Mouse (Mus musculus) gastrocnemius, postnatal 4 days (tissue): ENCODE data around the gene Cemip2. TPM values are rescaled to one million over a fixed set of nuclear protein-coding genes. Genes with fewer than 3 reads are reported as not detected.
"Not testable (repeated sequence)": the region's sequence is repeated elsewhere in the genome, so short reads cannot be mapped to it uniquely, and the experiment has no call there.

Source experiments
- DNase-seq, 2 experiments: peaks; one replicate each; pipeline ENCODE4 v3.0.0; 2021 to 2022; ENCODE audit warnings: low spot score in 2 of 2, mixed read lengths in 2 of 2
- total RNA-seq, 2 experiments: library from RNA; stranded (reverse); gene quantifications; 2 replicates each; pipeline ENCODE4 v1.2.3; 2021

The Cemip2 gene
- total RNA-seq, 2 experiments from 2014 or later: 19.8 to 22.5 TPM

- DNase-seq: no peak
Observed at GRCm38 (mm10) chr19:21862991-21863931, 85.1 kb downstream of the Cemip2 start.

DNA sequence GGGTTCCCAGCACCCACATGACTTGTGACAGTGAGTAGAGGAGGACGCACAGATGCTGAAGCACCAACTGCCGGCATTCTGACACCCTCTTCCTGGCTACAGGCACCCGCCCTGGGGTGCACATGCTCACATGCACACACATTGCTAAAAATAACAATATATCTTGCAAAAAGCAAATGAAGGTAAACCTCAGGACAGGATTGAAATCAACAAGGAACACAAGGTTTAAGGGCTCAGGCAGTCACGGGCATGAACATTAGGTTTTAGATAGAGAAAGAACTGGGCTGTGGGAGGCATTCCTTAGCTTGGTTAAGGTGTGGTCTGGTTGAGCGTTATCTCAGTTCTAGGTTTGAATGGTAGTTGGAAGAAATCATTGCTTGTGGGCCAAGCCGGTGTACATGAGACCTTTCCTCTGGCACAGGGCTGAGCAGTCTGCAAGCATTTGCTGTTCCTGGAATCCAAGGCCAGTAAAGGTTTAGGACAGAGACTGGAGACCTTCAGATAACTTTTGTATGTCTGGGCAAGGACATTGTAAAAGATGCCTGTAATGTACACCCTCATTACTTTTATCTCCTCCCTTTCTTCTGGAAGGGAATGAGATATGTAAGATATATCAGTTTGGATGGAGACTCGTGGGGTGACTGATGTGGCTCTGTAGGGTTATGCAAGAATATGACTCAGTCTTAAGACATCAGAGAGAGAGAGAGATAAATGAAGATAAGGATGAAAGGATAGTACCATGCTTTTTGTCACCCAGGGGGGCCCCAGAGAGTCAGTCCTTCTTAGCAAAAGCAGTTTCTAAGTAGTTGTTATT is 87.3 kb downstream of the Cemip2 start:
- no peak for DNase-seq

GRCm38 (mm10) chr19:21866094-21866493 is 88.0 kb downstream of the Cemip2 start:
- DNase-seq: no peak

- DNase-seq: not testable (repeated sequence)
Observed at GRCm38 (mm10) chr19:21866756-21867155, 88.6 kb downstream of the Cemip2 start.

DNA sequence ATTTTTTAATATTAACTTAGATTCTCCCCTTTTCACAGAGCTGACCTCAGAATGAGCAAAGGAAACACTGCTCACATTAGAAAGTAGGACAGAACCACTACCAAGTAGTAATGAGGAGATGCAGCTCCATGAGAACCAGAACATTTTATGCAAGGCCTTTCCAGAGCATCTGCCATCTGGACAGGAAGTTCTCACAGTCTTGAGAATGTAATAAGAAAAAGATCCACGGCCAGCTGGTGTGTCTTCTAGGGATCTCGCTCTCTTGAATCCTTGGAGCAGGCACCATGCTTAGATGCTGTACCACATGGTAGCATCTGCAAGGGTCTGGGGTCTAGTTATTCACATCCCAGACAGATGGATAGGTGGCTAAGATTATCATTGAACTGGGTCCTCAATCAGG is 90.3 kb downstream of the Cemip2 start:
- DNase-seq: no peak

DNA sequence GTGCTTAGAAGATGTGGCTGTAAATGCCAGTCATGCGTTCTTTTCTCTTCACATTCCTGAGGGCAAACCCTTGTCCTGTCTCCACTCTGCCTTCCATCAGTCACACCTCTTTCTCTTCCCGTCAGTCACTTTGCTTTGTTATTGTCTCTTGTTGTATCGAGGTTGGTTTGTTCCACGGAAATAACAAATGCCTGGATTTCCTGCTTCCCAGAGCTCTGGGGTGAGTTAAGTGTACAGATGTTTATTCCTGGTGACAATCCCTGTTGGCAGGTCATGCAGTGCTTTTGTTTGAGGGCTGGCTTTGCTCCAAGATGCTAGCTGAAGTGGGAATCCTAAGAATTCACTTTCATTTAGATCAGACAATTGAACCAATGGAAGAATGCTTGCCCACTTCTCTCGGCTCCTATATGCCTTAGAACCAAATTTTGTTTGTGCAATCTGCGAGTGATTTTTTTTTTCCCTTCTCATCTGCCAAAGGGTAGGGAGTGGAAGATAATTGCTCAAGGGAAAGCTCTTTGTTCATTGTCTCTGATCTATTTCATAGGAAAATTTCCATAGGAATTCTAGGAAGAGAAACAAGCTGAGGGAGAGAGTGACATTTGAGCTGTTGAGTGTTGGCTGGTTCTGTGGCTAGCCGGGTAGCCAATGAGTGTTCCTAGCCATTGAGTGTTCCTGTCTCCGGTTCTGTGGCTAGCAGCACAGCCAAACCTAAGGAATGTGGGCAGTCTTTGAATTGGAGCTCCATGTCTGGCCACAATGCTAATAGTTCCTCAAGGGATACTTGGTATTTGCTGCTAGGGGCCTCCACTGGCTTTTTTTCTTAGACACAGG is 104.2 kb downstream of the Cemip2 start:
- DNase-seq: peak in 1 of 2 experiments; percentile 58

- DNase-seq: no peak
Observed at GRCm38 (mm10) chr19:21883053-21883452, 104.9 kb downstream of the Cemip2 start.

DNA sequence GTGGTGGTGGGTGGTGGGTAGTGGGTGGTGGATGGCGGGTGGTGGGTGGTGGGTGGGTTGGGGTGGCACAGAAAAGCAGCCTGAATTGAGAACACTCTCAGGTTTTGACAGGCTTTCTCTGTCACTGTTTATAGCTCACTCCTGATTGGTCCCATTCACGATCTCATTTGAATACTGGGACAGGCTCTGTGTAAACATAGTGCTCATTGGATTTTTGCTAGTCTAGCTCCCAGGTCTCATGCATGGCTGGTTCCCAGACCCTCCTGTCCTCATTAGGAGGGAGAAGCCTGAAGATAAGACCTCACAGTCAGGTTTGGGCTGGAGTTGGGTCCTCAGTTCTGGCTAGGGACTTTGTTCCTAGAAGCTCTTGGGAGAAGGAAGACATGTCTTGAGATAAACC is 105.8 kb downstream of the Cemip2 start:
- DNase-seq: no peak

DNA sequence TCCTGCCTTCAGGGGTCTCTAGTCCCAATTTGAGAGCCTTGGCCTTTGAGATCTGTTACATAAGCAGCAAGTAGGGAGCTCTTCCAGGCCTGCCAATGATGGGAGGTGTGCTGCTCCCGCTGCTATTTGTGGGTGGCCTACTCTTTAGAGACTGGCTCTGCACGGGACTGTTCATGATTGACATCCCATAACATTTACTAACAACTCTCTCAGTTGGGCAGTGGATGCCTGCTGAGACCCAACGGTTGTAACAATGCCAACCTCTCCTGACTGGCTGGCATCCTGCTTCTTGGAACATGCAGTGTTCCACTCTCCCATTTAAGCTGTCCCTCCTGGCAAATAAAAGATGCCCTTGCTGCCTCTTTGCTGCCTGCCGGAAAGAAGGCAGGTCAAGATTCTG is 106.2 kb downstream of the Cemip2 start:
- no peak for DNase-seq

DNA sequence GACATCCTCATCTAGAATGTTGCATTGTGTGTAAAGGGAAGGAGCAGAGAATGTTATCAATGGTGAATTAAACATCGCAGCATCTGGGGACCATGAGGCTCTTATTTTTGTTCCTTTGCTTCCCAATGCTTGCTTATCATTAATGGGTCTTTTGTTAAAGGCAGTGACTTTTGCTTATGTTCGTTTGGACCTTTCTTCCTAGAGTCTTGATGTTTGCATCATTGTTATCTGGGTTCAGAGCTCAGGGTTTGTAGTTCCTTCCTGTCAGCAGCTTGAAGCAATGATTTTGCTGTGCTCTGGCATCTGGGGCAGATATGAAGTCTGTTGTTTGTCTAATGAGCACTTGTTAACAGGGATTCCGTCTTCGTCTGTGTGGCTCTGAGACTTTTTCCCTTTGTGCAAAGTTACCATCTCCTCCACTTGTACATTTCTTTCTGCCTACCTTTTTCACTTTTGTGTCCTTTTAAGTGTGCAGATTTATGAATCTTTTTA is 108.1 kb downstream of the Cemip2 start:
- no peak for DNase-seq

GRCm38 (mm10) chr19:21890699-21891098 is 112.6 kb downstream of the Cemip2 start:
- DNase-seq: no peak

DNA sequence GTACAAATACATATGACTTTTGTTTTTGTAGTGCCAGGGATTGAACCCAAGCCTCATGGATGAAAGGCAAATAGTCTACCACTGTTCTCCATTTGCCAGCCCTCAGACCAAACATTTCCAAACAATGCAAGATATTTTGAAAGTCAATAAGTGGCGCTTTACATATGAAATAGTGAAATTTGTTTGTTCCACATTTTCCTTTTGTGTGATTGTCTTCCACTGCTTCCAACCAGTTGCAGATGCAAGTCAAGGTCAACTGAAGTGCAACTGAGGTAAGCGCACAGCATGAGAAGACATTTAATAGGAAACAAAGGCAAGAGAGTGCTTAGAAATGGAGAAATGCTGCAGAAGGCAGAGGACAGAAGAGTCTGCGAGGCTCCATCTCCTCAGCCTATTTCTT is 116.7 kb downstream of the Cemip2 start:
- DNase-seq: no peak

- DNase-seq: no peak
Observed at GRCm38 (mm10) chr19:21895540-21895939, 117.4 kb downstream of the Cemip2 start.

DNA sequence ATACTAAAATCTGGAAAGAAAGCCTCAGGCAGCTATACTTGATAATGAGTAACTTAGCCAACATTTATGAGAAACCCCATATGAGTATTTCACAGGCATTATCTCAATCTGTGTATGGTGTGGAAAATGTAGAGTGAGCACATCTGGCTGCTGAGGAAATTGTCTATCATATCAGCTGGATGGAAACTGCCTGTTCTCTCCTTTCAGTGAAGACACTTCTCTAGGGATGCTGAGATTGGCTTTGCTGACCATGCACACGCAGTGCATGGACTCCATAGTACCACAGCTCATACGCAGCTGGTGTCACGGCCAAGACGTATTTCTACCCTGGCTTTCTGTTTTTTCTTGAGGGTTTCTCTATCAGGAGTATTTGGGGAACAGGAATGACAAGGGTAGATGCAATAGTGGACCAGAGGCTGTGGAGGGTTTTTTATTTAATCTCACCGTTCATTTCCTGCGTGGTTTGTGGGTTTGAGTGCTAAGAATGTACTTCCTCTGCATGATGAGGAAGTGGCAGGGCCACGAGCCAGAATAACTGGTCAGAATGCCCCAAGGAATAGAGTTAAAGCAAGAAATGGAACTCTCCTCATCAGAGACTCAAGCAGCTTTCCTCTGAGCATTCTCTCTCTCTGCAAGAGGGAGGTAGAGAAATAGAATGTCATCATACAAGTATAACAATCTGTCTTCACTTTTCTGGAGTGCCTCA is 119.1 kb downstream of the Cemip2 start:
- no peak for DNase-seq

DNA sequence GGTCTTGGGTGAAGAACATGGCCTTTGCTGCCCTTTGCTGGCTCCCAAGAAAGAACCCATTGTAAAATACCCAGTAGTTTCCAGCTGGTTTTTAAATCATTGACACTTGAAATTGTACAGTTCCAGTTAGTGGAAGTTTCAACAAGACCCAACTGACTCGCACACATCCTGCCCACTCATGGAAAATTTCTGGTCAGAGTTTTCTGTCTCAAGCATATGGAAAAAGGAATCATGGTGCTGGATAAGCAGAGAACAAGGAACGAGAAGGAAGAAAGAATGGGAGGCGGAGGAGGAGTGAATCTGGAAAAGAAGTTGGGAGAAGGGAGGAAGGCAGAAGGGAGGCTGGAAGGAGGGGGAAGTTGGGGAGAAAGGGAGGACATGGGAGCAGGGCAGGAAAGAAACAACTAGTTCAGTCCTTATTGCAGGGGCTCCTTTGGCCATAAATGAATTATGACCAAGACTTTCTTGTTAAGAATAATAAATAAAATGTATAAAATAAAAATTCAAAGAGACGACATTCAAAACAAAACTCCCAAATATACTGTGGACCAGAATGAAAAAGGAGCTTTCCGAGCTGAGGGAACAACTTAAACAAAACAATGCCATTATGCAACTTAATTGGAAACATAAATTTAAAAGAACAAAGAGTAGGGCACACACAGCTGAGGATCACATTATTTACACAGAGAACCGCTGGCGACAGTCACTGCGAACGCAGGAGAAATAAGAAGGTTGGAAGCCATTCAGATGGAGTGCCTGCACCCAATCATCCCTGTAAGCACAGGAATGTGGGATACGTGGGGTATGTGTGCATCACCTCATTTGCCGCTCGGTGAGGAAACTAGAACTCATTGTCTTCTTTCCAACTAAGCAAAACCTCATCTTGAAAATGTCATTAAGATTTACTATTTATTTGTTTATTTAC is 120.1 kb downstream of the Cemip2 start:
- DNase-seq: no peak
